ENCODE assay signal across 9 mouse cellular contexts in the genomic region with DNA sequence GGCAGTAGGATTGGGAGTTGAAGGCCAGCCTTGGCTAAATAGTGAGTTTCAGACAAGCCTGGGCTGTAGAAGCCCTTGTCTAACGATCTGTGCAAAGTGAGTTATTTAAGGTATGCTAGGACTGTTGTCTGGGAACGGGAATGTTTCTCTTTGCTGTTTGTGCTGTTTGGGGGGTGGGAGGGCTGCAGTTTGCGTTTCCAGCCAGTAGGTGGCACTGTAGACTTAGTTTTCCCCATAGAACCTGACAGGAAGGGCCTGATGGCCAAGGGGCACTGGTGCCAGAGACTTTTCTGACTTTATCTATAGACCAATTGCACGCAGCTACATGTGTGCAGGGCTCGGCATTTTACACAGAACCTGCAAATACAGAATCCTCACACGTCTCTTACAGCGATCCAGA. TPM values are rescaled to one million over a fixed set of nuclear protein-coding genes. Genes with fewer than 3 reads are reported as not detected.
A peak's percentile ranks its signal among the peaks of the same experiment; 100 is the strongest.
DNase-seq lines count a peak whose midpoint lies in the region; ATAC-seq lines count a peak whose summit lies in the region.
"Had no signal": no experiment of that assay in that cellular context is flagged by ENCODE, and none has a peak within 500 bp of the region (broad histone marks: within the 10 kb centered on the region; RNA-seq: fewer than 3 reads in every experiment).

No protein-coding gene starts in this region.

- H3K27me3 ChIP-seq in midbrain, embryonic 13.5 days = 0 out of 2 replicates have a peak, but pooled peaks cover 5% of the 10 kb centered on the region
- H3K27me3 ChIP-seq: embryonic facial prominence, embryonic 13.5 days had no signal

- peak; percentile 55 to 60 for DNase-seq in left cerebral cortex, adult 18-20 months (ENCODE audit: low spot score in 2 of 2)
- no peak for DNase-seq in left cerebral cortex, adult 8-10 months (ENCODE audit: low spot score in 2 of 2)
- peak; percentile 59 for DNase-seq in T-cell, adult 2 months (ENCODE audit: low spot score)
- DNase-seq in embryo, embryonic 9.5 days (ENCODE audit: extremely low spot score) = peak; percentile 86
- peak; percentile 37 to 69 for DNase-seq in left cerebral cortex, postnatal 14 days (ENCODE audit: low spot score in 2 of 2)
- peak; percentile 78 for DNase-seq in testis, postnatal 10 days (ENCODE audit: low spot score)

- no peak overlapping the region for H3K9ac ChIP-seq in midbrain, embryonic 13.5 days (replicated peaks)
- H3K9ac ChIP-seq: embryonic facial prominence, embryonic 13.5 days had no signal

- 32% methylated on average over 7 of the region's 7 CpGs for WGBS in midbrain, embryonic 13.5 days

- H3K36me3 ChIP-seq in midbrain, embryonic 13.5 days = peaks cover 49% of the 10 kb centered on the region

- H3K9me3 ChIP-seq in midbrain, embryonic 13.5 days = no peaks in the 10 kb centered on the region
- H3K9me3 ChIP-seq: embryonic facial prominence, embryonic 13.5 days had no signal

- intact Hi-C loops in left cerebral cortex, postnatal 14 days (cut with DNase I) = loop anchor here (1.0 to 5.0 kb wide), 2 partner anchors 60 to 237 kb away; a partner anchor contains a TSS

- no peak overlapping the region for H3K4me3 ChIP-seq in midbrain, embryonic 13.5 days (replicated peaks)
- H3K4me3 ChIP-seq: embryonic facial prominence, embryonic 13.5 days had no signal

- H3K4me1 ChIP-seq in midbrain, embryonic 13.5 days (replicated peaks) = no peaks in the 10 kb centered on the region
- H3K4me1 ChIP-seq: embryonic facial prominence, embryonic 13.5 days had no signal

- ATAC-seq in hematopoietic stem cell, adult 5-6 weeks (replicated peaks in 1 of 2; ENCODE audit: insufficient read depth in 1 of 2, low FRiP score in 2 of 2, low TSS enrichment in 1 of 2, low read depth in 1 of 2, poor library complexity in 2 of 2, severe bottlenecking in 2 of 2) = peak; percentile 69 to 84
- ATAC-seq in midbrain, embryonic 13.5 days = peak; percentile 17; the same call in 1 of the 2 replicates

- no peak overlapping the region for H3K27ac ChIP-seq in midbrain, embryonic 13.5 days
- H3K27ac ChIP-seq: embryonic facial prominence, embryonic 13.5 days had no signal

- no peak overlapping the region for H3K4me2 ChIP-seq in midbrain, embryonic 13.5 days (replicated peaks)
- H3K4me2 ChIP-seq: embryonic facial prominence, embryonic 13.5 days had no signal

RNA-seq across cellular contexts. Expression of a gene that starts 8.4 kb away (rescaled TPM):
- total RNA-seq in left cerebral cortex, adult 18-20 months (2021) = 10 to 100 TPM in 1 of 2 experiments, 1 to 10 TPM in 1; 9.9 to 11.6 TPM
- total RNA-seq in left cerebral cortex, adult 8-10 months (2022) = 10 to 100 TPM; 10.4 to 12.4 (median 11.3) TPM
- total RNA-seq in hematopoietic stem cell, adult 5-6 weeks (2017) = 15.1 and 21.8 TPM in 2 replicates
- total RNA-seq in left cerebral cortex, postnatal 14 days (2021) = 10 to 100 TPM in 1 of 2 experiments, 1 to 10 TPM in 1; 9.5 to 10.6 TPM
- polyA plus RNA-seq in midbrain, embryonic 13.5 days (2015; fragmentation: Nextera tagmentation; extraction: Ambion mirVana) = 20.6 and 23.5 TPM in 2 replicates

RNA-seq across cellular contexts. Expression of a gene that starts 9.4 kb away (rescaled TPM):
- 1 to 10 TPM; 1.4 to 2.6 TPM for total RNA-seq in left cerebral cortex, adult 18-20 months (2021)
- 1 to 10 TPM; 1.6 to 2.2 (median 1.8) TPM for total RNA-seq in left cerebral cortex, adult 8-10 months (2022)
- total RNA-seq in hematopoietic stem cell, adult 5-6 weeks (2017) = 3.4 and 7.9 TPM in 2 replicates
- total RNA-seq in left cerebral cortex, postnatal 14 days (2021) = 1 to 10 TPM; 1.0 to 1.4 TPM
- 0.89 and 1.2 TPM in 2 replicates for polyA plus RNA-seq in midbrain, embryonic 13.5 days (2015; fragmentation: Nextera tagmentation; extraction: Ambion mirVana)

RNA-seq across cellular contexts. Expression of a gene that starts 18.0 kb away (rescaled TPM):
- 1 to 10 TPM; 8.3 to 10.0 TPM for total RNA-seq in left cerebral cortex, adult 18-20 months (2021)
- 1 to 10 TPM; 6.8 to 8.9 (median 7.4) TPM for total RNA-seq in left cerebral cortex, adult 8-10 months (2022)
- 11.9 and 20.9 TPM in 2 replicates for total RNA-seq in hematopoietic stem cell, adult 5-6 weeks (2017)
- total RNA-seq in left cerebral cortex, postnatal 14 days (2021) = 1 to 10 TPM; 9.2 to 9.6 TPM
- 7.6 and 7.8 TPM in 2 replicates for polyA plus RNA-seq in midbrain, embryonic 13.5 days (2015; fragmentation: Nextera tagmentation; extraction: Ambion mirVana)

RNA-seq across cellular contexts. Expression of a gene that starts 39.4 kb away (rescaled TPM):
- not detected for total RNA-seq in left cerebral cortex, adult 18-20 months (2021)
- not detected for total RNA-seq in left cerebral cortex, adult 8-10 months (2022)
- not detected in 2 replicates for total RNA-seq in hematopoietic stem cell, adult 5-6 weeks (2017)
- total RNA-seq in left cerebral cortex, postnatal 14 days (2021) = not detected
- polyA plus RNA-seq in midbrain, embryonic 13.5 days (2015; fragmentation: Nextera tagmentation; extraction: Ambion mirVana) = not detected in 2 replicates
- polyA plus RNA-seq: embryonic facial prominence, embryonic 13.5 days had no signal

RNA-seq across cellular contexts. Expression of a gene that starts 46.8 kb away (rescaled TPM):
- 100 to 1,000 TPM; 148 to 156 TPM for total RNA-seq in left cerebral cortex, adult 18-20 months (2021)
- 100 to 1,000 TPM; 139 to 165 (median 156) TPM for total RNA-seq in left cerebral cortex, adult 8-10 months (2022)
- total RNA-seq in hematopoietic stem cell, adult 5-6 weeks (2017) = 194 and 277 TPM in 2 replicates
- total RNA-seq in left cerebral cortex, postnatal 14 days (2021) = 100 to 1,000 TPM; 102 TPM
- polyA plus RNA-seq in midbrain, embryonic 13.5 days (2015; fragmentation: Nextera tagmentation; extraction: Ambion mirVana) = 256 and 272 TPM in 2 replicates

Comparison
In these comparisons a context has a peak if more than half of its experiments do, and no peak if none do; other contexts are left out.
1. DNase-seq: peak in left cerebral cortex, adult 18-20 months (2 of 2), T-cell, adult 2 months (single experiment), embryo, embryonic 9.5 days (single experiment), left cerebral cortex, postnatal 14 days (2 of 2) and testis, postnatal 10 days (single experiment); none in left cerebral cortex, adult 8-10 months (0 of 2).